Mouse (Mus musculus) CH12.LX (cell line): ENCODE data around the gene Ica1.

Experiments used
- CTCF ChIP-seq, 2 experiments: IDR thresholded peaks in 1 of 2; conservative IDR thresholded peaks in 1 of 2; 2 replicates each; pipeline ENCODE4 v1.5.1; 2011 to 2012; ENCODE audit warnings: low read depth in 2 of 2, low read length in 2 of 2, improper control_type of control experiment in 1 of 2, inconsistent platforms in 1 of 2, mild to moderate bottlenecking in 1 of 2, moderate library complexity in 1 of 2
- E2F4 ChIP-seq: IDR thresholded peaks from 2 replicates; pipeline ENCODE4 v1.6.1; 2011; ENCODE audit warnings: low read depth, low read length, improper control_type of control experiment; ENCODE audit not compliant: insufficient replicate concordance
- MAFK ChIP-seq: IDR thresholded peaks from 2 replicates; pipeline ENCODE4 v1.6.1; 2011; ENCODE audit warnings: low read length, improper control_type of control experiment; ENCODE audit not compliant: insufficient replicate concordance
- POLR2A ChIP-seq: IDR thresholded peaks from 2 replicates; pipeline ENCODE4 v1.6.1; 2011; ENCODE audit warnings: low read depth, mild to moderate bottlenecking, improper control_type of control experiment, low read length
- RAD21 ChIP-seq: IDR thresholded peaks from 2 replicates; pipeline ENCODE4 v1.6.1; 2011; ENCODE audit warnings: low read depth, mild to moderate bottlenecking, low read length, improper control_type of control experiment, moderate library complexity
- RCOR1 ChIP-seq: conservative IDR thresholded peaks from 2 replicates; pipeline ENCODE4 v1.6.1; 2012; ENCODE audit warnings: low read depth, mild to moderate bottlenecking, inconsistent platforms, low read length, improper control_type of control experiment
- SMC3 ChIP-seq: IDR thresholded peaks from 2 replicates; pipeline ENCODE4 v1.6.1; 2011; ENCODE audit warnings: low read depth, low read length, improper control_type of control experiment
- USF2 ChIP-seq: conservative IDR thresholded peaks from 2 replicates; pipeline ENCODE4 v1.6.1; 2011; ENCODE audit warnings: low read depth, low read length, improper control_type of control experiment

DNA sequence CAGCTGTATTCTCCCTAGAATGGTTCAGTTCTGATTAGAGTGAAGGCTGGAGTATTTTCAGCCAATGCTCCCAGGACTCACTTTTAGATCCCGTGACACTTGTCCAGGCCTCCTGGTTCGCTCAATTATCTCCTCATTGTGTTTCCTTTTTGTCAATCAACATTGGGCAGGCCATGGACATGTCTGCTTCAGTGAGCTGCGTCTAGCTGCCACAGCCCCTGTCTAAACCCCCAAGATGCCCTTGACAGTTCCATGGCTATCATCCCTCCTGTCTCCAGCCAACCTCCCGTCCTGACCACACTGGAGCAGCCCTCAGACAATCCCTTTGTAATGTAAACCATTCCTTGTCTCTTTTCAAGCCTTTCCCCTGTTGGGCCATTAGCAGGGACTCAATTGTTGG is 116.9 kb downstream of the Ica1 start:
- TF ChIP-seq CTCF (conservative IDR thresholded peaks at IDR 0.05 in 1 of 2, IDR thresholded peaks at IDR 0.05 in 1 of 2; ENCODE audit: low read depth in 2 of 2, low read length in 2 of 2) (no peak), USF2 (no peak), RAD21 (no peak), POLR2A (no peak), RCOR1 (no peak), MAFK (no peak), E2F4 (no peak), SMC3 (no peak)
